Mouse (Mus musculus): ENCODE results near the gene Rgcc. TPM values are rescaled to one million over a fixed set of nuclear protein-coding genes. Genes with fewer than 3 reads are reported as not detected.

The Rgcc gene
- polyA plus RNA-seq, 1 experiment from 2014 or later, result 645 TPM

DNA sequence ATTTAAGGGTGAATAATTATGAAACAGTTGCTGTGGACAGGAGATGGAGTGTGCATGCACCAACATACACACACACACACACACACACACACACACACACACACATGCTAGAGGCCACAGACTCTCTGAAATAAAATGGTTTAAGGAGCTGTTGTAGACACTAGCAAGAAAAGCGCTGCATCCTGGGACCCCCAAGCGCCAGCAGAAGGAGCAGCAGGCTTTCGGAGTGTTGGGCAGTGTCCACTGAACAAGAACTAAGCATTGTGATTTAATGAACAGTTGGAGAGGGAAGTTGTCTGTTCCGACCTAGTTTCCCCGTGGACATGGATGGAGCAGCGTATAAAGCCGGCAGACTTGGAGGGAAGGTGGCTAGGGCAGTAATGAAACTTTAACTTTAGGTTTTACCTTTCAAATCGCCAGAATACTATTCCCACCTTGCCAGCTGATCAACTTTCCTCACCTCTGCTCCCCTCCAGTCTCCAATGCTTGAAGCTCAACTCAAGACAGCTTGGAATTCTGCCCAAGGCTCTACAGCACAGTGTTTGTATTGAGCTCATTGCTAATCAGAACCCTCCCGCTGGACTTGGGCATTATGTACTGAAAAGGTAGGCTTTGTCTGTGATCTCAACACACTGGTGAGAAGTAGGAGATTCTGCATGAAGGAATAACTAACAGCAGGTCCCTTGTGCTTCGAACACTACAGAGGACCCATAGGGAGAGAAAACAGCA is 22.8 kb upstream of the Rgcc start:
- no peak for ATAC-seq
- H3K9ac ChIP-seq (replicated peaks; ENCODE audit: low read depth), result no peak overlapping the region
- 68% methylated on average over 10 of the region's 10 CpGs for WGBS
- no peak for TF ChIP-seq EP300 (IDR thresholded peaks at IDR 0.05)
- TF ChIP-seq CTCF (IDR thresholded peaks at IDR 0.05), result no peak
- H3K9me3 ChIP-seq (ENCODE audit: low read length), result no peaks in the 10 kb centered on the region
- no peaks in the 10 kb centered on the region for H3K27me3 ChIP-seq (replicated peaks; ENCODE audit: insufficient read depth, low read length)
- H3K4me3 ChIP-seq (ENCODE audit: low read depth, low read length), result no peak overlapping the region
- H3K4me1 ChIP-seq (ENCODE audit: insufficient read depth, low read depth, low read length), result no peaks in the 10 kb centered on the region
- no peak overlapping the region for H3K27ac ChIP-seq (ENCODE audit: low read length)
- peak; percentile 49 for DNase-seq (ENCODE audit: low spot score)
- H3K36me3 ChIP-seq (ENCODE audit: insufficient read depth, low read length), result no peaks in the 10 kb centered on the region
- H3K4me2 ChIP-seq (replicated peaks; ENCODE audit: low read depth, low read length), result no peak overlapping the region

DNA sequence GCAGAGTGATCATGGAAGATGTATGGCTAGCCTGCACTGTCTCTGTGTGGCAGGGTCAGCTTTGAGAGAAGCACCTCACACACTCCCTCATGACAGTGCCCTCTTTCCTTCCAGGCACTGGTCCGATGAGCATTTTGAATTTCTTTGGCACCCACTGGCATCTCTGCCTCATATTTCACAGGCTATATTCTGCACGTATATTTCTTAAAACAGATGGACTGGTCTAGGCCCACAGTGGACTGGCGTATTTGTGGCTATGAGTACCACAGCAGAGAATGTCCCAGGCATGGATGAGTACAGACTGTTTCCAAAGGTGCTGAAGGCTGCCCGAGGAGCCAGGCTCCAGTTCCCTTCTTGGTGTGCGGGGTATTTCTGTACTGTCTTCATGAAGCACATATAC is 20.4 kb upstream of the Rgcc start:
- DNase-seq (ENCODE audit: low spot score), result no peak
- H3K4me2 ChIP-seq (replicated peaks; ENCODE audit: low read depth, low read length), result no peak overlapping the region
- ATAC-seq, result no peak
- no peaks in the 10 kb centered on the region for H3K4me1 ChIP-seq (ENCODE audit: insufficient read depth, low read depth, low read length)
- H3K4me3 ChIP-seq (ENCODE audit: low read depth, low read length), result no peak overlapping the region
- no peak overlapping the region for H3K27ac ChIP-seq (ENCODE audit: low read length)
- TF ChIP-seq CTCF (IDR thresholded peaks at IDR 0.05), result no peak
- no peak for TF ChIP-seq EP300 (IDR thresholded peaks at IDR 0.05)
- H3K36me3 ChIP-seq (ENCODE audit: insufficient read depth, low read length), result no peaks in the 10 kb centered on the region
- WGBS, result 79% methylated on average over 5 of the region's 5 CpGs
- no peaks in the 10 kb centered on the region for H3K9me3 ChIP-seq (ENCODE audit: low read length)
- no peaks in the 10 kb centered on the region for H3K27me3 ChIP-seq (replicated peaks; ENCODE audit: insufficient read depth, low read length)
- no peak overlapping the region for H3K9ac ChIP-seq (replicated peaks; ENCODE audit: low read depth)

DNA sequence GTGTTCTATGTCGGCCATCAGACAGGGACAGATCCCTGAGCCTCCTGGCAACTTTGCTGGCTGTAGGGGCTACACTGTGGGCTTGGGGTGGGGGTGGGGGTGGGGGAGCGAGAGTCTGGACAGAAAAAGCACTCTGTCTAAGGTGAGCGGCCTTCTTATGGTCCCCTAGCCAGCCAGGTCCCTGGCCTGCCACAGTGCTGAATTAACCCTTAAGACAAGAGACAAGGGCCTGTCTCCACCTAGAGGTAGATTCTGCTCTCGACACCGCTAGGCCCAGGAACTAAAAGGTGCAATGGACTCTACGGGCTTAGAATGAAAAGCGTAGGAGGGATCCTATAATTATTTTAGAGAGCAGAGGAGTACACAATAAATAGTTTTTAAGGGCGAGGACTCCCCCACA is 19.7 kb upstream of the Rgcc start:
- DNase-seq (ENCODE audit: low spot score) (peak; percentile 46), ATAC-seq (peak; percentile 74)
- no peaks in the 10 kb centered on the region for H3K27me3 ChIP-seq (replicated peaks; ENCODE audit: insufficient read depth, low read length)
- H3K36me3 ChIP-seq (ENCODE audit: insufficient read depth, low read length), result no peaks in the 10 kb centered on the region
- no peak for TF ChIP-seq EP300 (IDR thresholded peaks at IDR 0.05)
- peak; percentile 70 for TF ChIP-seq CTCF (IDR thresholded peaks at IDR 0.05)
- no peaks in the 10 kb centered on the region for H3K4me1 ChIP-seq (ENCODE audit: insufficient read depth, low read depth, low read length)
- no peaks in the 10 kb centered on the region for H3K9me3 ChIP-seq (ENCODE audit: low read length)
- H3K9ac ChIP-seq (replicated peaks; ENCODE audit: low read depth), result no peak overlapping the region
- WGBS, result 26% methylated on average over 8 of the region's 8 CpGs
- no peak overlapping the region for H3K4me2 ChIP-seq (replicated peaks; ENCODE audit: low read depth, low read length)
- no peak overlapping the region for H3K27ac ChIP-seq (ENCODE audit: low read length)
- H3K4me3 ChIP-seq (ENCODE audit: low read depth, low read length), result no peak overlapping the region

DNA sequence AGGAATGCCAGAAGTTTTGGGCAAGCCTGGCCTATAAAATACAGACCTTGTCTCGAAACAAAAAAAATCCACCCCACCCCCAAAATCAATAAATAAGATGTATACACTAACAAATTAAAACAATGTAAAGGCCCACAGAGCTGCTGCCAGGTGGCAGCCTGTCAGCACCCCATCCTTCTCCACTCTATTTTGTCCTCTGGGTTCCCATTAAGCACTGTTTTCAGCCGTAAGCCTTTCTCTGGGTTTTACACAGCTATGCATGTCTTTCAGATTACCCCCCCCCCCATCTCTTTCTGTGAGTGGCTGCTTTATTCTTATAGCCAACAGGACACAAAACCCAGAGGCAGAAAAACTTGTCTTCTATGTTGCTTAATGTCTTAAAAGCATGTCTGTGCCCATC is 16.2 kb upstream of the Rgcc start:
- no peak overlapping the region for H3K27ac ChIP-seq (ENCODE audit: low read length)
- H3K4me1 ChIP-seq (ENCODE audit: insufficient read depth, low read depth, low read length), result no peaks in the 10 kb centered on the region
- H3K4me3 ChIP-seq (ENCODE audit: low read depth, low read length), result no peak overlapping the region
- 84% methylated on average over 2 of the region's 2 CpGs for WGBS
- no peak for DNase-seq (ENCODE audit: low spot score)
- no peak overlapping the region for H3K9ac ChIP-seq (replicated peaks; ENCODE audit: low read depth)
- no peaks in the 10 kb centered on the region for H3K27me3 ChIP-seq (replicated peaks; ENCODE audit: insufficient read depth, low read length)
- TF ChIP-seq CTCF (IDR thresholded peaks at IDR 0.05), result no peak
- no peak for TF ChIP-seq EP300 (IDR thresholded peaks at IDR 0.05)
- no peak for ATAC-seq
- no peaks in the 10 kb centered on the region for H3K36me3 ChIP-seq (ENCODE audit: insufficient read depth, low read length)
- H3K4me2 ChIP-seq (replicated peaks; ENCODE audit: low read depth, low read length), result no peak overlapping the region
- H3K9me3 ChIP-seq (ENCODE audit: low read length), result no peaks in the 10 kb centered on the region

DNA sequence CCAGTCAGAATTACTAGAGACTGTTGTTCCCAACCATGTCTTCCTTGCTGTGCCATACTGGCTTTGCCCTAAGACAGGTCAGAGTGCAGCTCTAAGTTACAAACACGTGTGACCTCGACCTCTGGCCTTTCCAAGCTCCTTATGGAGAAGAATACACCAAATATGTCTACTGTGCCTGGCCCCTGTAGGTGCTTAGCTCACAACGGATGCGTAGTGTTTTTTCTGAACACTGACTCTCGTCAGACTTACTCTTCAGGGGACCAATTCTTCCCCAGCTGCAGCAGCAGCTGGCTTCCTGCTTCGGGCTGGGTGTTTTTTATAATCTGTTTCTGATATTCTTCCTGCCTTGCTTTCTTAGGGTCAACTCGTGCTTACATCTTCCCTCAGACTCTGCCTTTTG is 14.4 kb upstream of the Rgcc start:
- DNase-seq (ENCODE audit: low spot score) (no peak), ATAC-seq (no peak)
- H3K9me3 ChIP-seq (ENCODE audit: low read length), result no peaks in the 10 kb centered on the region
- H3K36me3 ChIP-seq (ENCODE audit: insufficient read depth, low read length), result no peaks in the 10 kb centered on the region
- H3K4me3 ChIP-seq (ENCODE audit: low read depth, low read length), result no peak overlapping the region
- no peak overlapping the region for H3K9ac ChIP-seq (replicated peaks; ENCODE audit: low read depth)
- 51% methylated on average over 7 of the region's 7 CpGs for WGBS
- H3K4me1 ChIP-seq (ENCODE audit: insufficient read depth, low read depth, low read length), result no peaks in the 10 kb centered on the region
- no peak overlapping the region for H3K4me2 ChIP-seq (replicated peaks; ENCODE audit: low read depth, low read length)
- no peaks in the 10 kb centered on the region for H3K27me3 ChIP-seq (replicated peaks; ENCODE audit: insufficient read depth, low read length)
- no peak for TF ChIP-seq CTCF (IDR thresholded peaks at IDR 0.05)
- TF ChIP-seq EP300 (IDR thresholded peaks at IDR 0.05), result no peak
- no peak overlapping the region for H3K27ac ChIP-seq (ENCODE audit: low read length)

DNA sequence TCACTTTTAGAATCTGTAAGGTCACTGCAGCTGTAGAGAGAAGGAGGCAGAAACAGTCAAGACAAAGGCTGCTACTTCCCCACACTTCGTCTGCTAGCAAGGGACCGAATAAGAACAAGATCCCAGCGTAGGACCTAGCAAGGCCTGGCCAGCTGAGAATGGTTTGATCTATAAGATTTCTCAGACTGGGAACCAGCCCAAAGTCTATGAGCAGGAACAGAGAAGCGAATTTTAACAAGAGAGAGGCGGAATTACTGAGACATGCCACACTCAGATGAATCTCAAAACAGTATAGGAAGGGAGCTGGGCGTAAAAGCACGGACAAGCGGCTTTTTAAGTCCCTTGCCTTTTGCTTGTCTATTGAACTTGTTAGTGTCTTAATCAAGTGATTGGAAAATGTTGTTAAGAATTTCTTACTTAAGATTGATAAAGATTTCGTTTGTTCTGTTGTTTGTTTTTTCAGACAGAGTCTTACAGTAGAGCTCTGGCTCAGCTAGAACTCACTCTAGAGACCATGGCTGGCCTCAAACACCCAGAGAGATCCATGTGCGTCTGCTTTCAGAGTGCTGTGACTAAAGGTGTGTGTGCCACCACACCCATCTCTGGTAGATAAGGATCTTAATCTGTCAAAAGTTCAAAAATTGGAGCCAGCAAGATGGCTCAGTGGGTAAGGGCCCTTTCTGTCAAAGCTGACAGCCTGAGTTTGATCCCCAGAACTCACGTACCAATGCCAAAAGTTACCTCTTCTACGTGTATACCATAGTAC is 13.0 kb upstream of the Rgcc start:
- no peak for DNase-seq (ENCODE audit: low spot score)
- no peak overlapping the region for H3K9ac ChIP-seq (replicated peaks; ENCODE audit: low read depth)
- no peak for ATAC-seq
- 81% methylated on average over 12 of the region's 12 CpGs for WGBS
- no peaks in the 10 kb centered on the region for H3K4me1 ChIP-seq (ENCODE audit: insufficient read depth, low read depth, low read length)
- H3K36me3 ChIP-seq (ENCODE audit: insufficient read depth, low read length), result no peaks in the 10 kb centered on the region
- no peak overlapping the region for H3K27ac ChIP-seq (ENCODE audit: low read length)
- no peaks in the 10 kb centered on the region for H3K9me3 ChIP-seq (ENCODE audit: low read length)
- TF ChIP-seq CTCF (IDR thresholded peaks at IDR 0.05), result no peak
- H3K27me3 ChIP-seq (replicated peaks; ENCODE audit: insufficient read depth, low read length), result no peaks in the 10 kb centered on the region
- H3K4me2 ChIP-seq (replicated peaks; ENCODE audit: low read depth, low read length), result no peak overlapping the region
- H3K4me3 ChIP-seq (ENCODE audit: low read depth, low read length), result no peak overlapping the region

All from lung, postnatal 0 days (tissue).